In the genomic region with DNA sequence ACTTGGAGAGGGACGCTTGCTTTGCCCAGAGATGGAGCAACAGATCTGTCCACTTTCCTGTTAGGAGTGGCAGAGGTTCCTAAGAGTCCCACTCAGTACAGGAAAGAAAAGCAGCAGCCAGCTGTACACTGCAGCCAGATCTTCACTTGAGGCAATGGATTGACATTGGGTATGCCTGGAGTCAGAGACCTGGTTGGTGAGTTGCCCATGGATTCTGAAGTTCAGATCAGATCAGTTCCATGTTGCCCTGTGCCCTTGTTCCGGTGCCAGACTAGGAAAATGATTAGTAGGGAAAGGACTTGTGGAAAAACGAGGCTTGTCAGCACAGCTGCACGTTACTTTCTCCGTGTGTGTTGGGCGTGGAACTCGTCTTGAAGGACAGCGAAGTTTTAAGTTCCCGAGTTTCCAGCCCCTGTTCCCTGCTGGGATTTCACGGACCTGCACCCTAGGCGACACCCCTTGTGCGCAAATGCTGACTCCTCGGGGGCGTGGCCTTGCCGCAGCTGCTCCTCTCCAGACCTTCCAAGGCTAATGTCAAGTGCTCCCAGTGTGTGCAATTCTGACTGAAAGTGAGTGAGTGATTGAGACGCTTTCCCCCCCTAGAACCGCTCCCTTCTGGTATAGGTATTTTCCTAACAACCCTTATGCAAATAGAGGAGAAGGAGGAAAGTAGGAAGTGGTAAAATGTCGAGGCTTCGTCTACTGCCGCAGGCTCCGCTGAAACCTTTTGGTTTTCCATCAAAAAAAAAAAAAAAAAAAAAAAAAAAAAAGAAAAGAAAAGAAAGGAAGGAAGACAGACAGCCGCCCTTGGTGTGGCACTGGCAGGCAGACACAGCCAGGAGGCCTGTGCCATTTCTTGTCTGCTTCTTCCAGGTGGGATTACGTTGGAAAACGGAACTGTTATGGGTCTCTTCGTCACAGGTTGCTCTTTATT, we compare ENCODE assay signal across 8 mouse cellular contexts. TPM values are rescaled to one million over a fixed set of nuclear protein-coding genes. Genes with fewer than 3 reads are reported as not detected.
DNase-seq lines count a peak whose midpoint lies in the region; ATAC-seq and TF ChIP-seq lines count a peak whose summit lies in the region.

No protein-coding gene starts in this region.

- no peaks in the 10 kb centered on the region for H3K36me3 ChIP-seq in hindbrain, embryonic 16.5 days (ENCODE audit: control insufficient read depth, insufficient read depth, low read length)
- no peaks in the 10 kb centered on the region for H3K36me3 ChIP-seq in liver, embryonic 11.5 days (ENCODE audit: control insufficient read depth, insufficient read depth, low read length)
- H3K36me3 ChIP-seq in midbrain, postnatal 0 days (ENCODE audit: insufficient read depth, low read length) = no peaks in the 10 kb centered on the region

- H3K27ac ChIP-seq in hindbrain, embryonic 16.5 days (ENCODE audit: low read depth, low read length) = 0 out of 2 replicates have a peak overlapping the region, but pooled peaks have one; percentile 5
- no peak overlapping the region for H3K27ac ChIP-seq in liver, embryonic 11.5 days (ENCODE audit: low read depth, low read length)
- H3K27ac ChIP-seq in midbrain, postnatal 0 days (ENCODE audit: low read depth, low read length) = peak overlapping the region; percentile 13; the same call in 1 of the 2 replicates

- H3K4me1 ChIP-seq in hindbrain, embryonic 16.5 days (ENCODE audit: control insufficient read depth, insufficient read depth, low read depth, low read length) = peaks cover 15% of the 10 kb centered on the region
- H3K4me1 ChIP-seq in liver, embryonic 11.5 days (replicated peaks; ENCODE audit: control insufficient read depth, insufficient read depth, low read length) = peaks cover 7% of the 10 kb centered on the region
- peaks cover 10% of the 10 kb centered on the region; the same call in 1 of the 2 replicates for H3K4me1 ChIP-seq in midbrain, postnatal 0 days (ENCODE audit: insufficient read depth, low read length)

- no peaks in the 10 kb centered on the region for H3K27me3 ChIP-seq in hindbrain, embryonic 16.5 days (replicated peaks; ENCODE audit: control insufficient read depth, insufficient read depth, low read length)
- no peaks in the 10 kb centered on the region for H3K27me3 ChIP-seq in liver, embryonic 11.5 days (replicated peaks; ENCODE audit: control insufficient read depth, insufficient read depth, low read length)
- H3K27me3 ChIP-seq in midbrain, postnatal 0 days (ENCODE audit: insufficient read depth, low read length) = no peaks in the 10 kb centered on the region

- H3K4me3 ChIP-seq in hindbrain, embryonic 16.5 days (ENCODE audit: low read length) = peak overlapping the region; percentile 21; the same call in 1 of the 2 replicates
- H3K4me3 ChIP-seq in liver, embryonic 11.5 days (ENCODE audit: low read depth, low read length) = peak overlapping the region; percentile 27
- peak overlapping the region; percentile 19 for H3K4me3 ChIP-seq in midbrain, postnatal 0 days (ENCODE audit: low read depth, low read length)

- no peaks in the 10 kb centered on the region for H3K9me3 ChIP-seq in hindbrain, embryonic 16.5 days (ENCODE audit: control insufficient read depth, low read length)
- H3K9me3 ChIP-seq in liver, embryonic 11.5 days (ENCODE audit: control insufficient read depth, low read length) = no peaks in the 10 kb centered on the region
- H3K9me3 ChIP-seq in midbrain, postnatal 0 days (ENCODE audit: low read length) = no peaks in the 10 kb centered on the region

- peak overlapping the region; percentile 53 for H3K4me2 ChIP-seq in hindbrain, embryonic 16.5 days (ENCODE audit: low read length)
- H3K4me2 ChIP-seq in liver, embryonic 11.5 days = peak overlapping the region; percentile 71
- peak overlapping the region; percentile 58 for H3K4me2 ChIP-seq in midbrain, postnatal 0 days (ENCODE audit: low read depth, low read length, poor library complexity, severe bottlenecking)

- ATAC-seq in hindbrain, embryonic 16.5 days = peak; percentile 25; the same call in 1 of the 2 replicates
- peak; percentile 56; the same call in 1 of the 2 replicates for ATAC-seq in liver, embryonic 11.5 days (replicated peaks; ENCODE audit: low FRiP score)
- 0 out of 2 replicates have a peak, but pooled peaks have one; percentile 18 for ATAC-seq in midbrain, postnatal 0 days (ENCODE audit: low FRiP score)

- DNase-seq in ES-CJ7 (ENCODE audit: low read depth, low spot score) = peak; percentile 87
- DNase-seq in brain, adult 2 months (ENCODE audit: low read depth, low spot score) = peak; percentile 55
- peak; percentile 60 to 78 for DNase-seq in gastrocnemius, adult 8-10 months (ENCODE audit: low spot score in 2 of 2)
- peak; percentile 51 for DNase-seq in liver, embryonic 11.5 days (ENCODE audit: low spot score)
- DNase-seq in midbrain, postnatal 0 days (ENCODE audit: low spot score) = no peak
- DNase-seq in yolk sac, embryonic 10.5 days (ENCODE audit: low spot score) = peak; percentile 31
- DNase-seq in right cerebral cortex, adult 2 months (ENCODE audit: low spot score in 2 of 2) = no peak

- 7% methylated on average over 25 of the region's 25 CpGs for WGBS in hindbrain, embryonic 16.5 days
- 9% methylated on average over 25 of the region's 25 CpGs for WGBS in liver, embryonic 11.5 days
- WGBS in midbrain, postnatal 0 days = 10% methylated on average over 25 of the region's 25 CpGs

- peak; percentile 9; the same call in 1 of the 2 replicates for TF ChIP-seq CTCF in midbrain, postnatal 0 days (IDR thresholded peaks at IDR 0.05)

- H3K9ac ChIP-seq in hindbrain, embryonic 16.5 days (ENCODE audit: low read depth, low read length) = peak overlapping the region; percentile 50
- no peak overlapping the region for H3K9ac ChIP-seq in liver, embryonic 11.5 days (ENCODE audit: low read depth, low read length)
- H3K9ac ChIP-seq in midbrain, postnatal 0 days (replicated peaks; ENCODE audit: low read length, poor library complexity, severe bottlenecking) = no peak overlapping the region

RNA-seq across cellular contexts. Expression of a gene that starts 28.4 kb away (rescaled TPM):
- total RNA-seq in gastrocnemius, adult 8-10 months (2022) = 10 to 100 TPM; 13.4 to 18.9 (median 15.7) TPM
- polyA plus RNA-seq in hindbrain, embryonic 16.5 days (2015; fragmentation: Nextera tagmentation; extraction: Ambion mirVana) = 18.7 and 25.1 TPM in 2 replicates
- polyA plus RNA-seq in liver, embryonic 11.5 days (2014; fragmentation: Nextera tagmentation; extraction: Ambion mirVana) = 28.5 and 28.9 TPM in 2 replicates
- total RNA-seq in midbrain, postnatal 0 days (2014; rRNA removed) = 23.6 and 27.8 TPM in 2 replicates
- polyA plus RNA-seq in midbrain, postnatal 0 days (2015; fragmentation: Nextera tagmentation; extraction: Ambion mirVana) = 20.3 and 20.9 TPM in 2 replicates

Comparison
In these comparisons a context has a peak if more than half of its experiments do, and no peak if none do; other contexts are left out.
1. DNase-seq: peak in ES-CJ7 (single experiment), brain, adult 2 months (single experiment), gastrocnemius, adult 8-10 months (2 of 2), liver, embryonic 11.5 days (single experiment) and yolk sac, embryonic 10.5 days (single experiment); none in midbrain, postnatal 0 days (single experiment) and right cerebral cortex, adult 2 months (0 of 2).
2. Peak in every context shown above with its lines, with median percentiles within 50 percentile points of each other: ATAC-seq, H3K4me2 ChIP-seq and H3K4me3 ChIP-seq.